Mouse (Mus musculus): Measurements from ENCODE around the gene Fam98c. TPM values are rescaled to one million over a fixed set of nuclear protein-coding genes. Genes with fewer than 3 reads are reported as not detected.
"Not testable (repeated sequence)": the region's sequence is repeated elsewhere in the genome, so short reads cannot be mapped to it uniquely, and the experiment has no call there.

Fam98c gene
- polyA plus RNA-seq (2012; ENCODE audit: insufficient read depth, insufficient read length, low replicate concordance, missing spikeins), result not detected in 2 replicates

- H3K4me3 ChIP-seq (ENCODE audit: insufficient read depth, low read depth, low read length), result peak within 1 kb of the TSS; percentile 83
- 3% methylated on average over 68 of the region's 68 CpGs for WGBS
- H3K4me1 ChIP-seq (ENCODE audit: control insufficient read depth, insufficient read depth, low read length), result peaks cover 17% of the 10 kb centered on the region
- H3K27ac ChIP-seq (ENCODE audit: insufficient read depth, low read depth, low read length), result peak within 1 kb of the TSS; percentile 63
- no peak for TF ChIP-seq CTCF (IDR thresholded peaks at IDR 0.05; ENCODE audit: insufficient read depth, low read depth, low read length)
- no peak; the same call in none of the 2 replicates for TF ChIP-seq POLR2A (IDR thresholded peaks at IDR 0.05; ENCODE audit: insufficient read depth, low read depth, low read length)
These were observed at the start of gene Fam98c for GRCm38 (mm10) chr7:29155838-29156782. Gene Fam98c, minus strand, starts transcription at chr7:29156234.

- no peaks in the 10 kb centered on the region for H3K4me1 ChIP-seq (ENCODE audit: control insufficient read depth, insufficient read depth, low read length)
- TF ChIP-seq POLR2A (IDR thresholded peaks at IDR 0.05; ENCODE audit: insufficient read depth, low read depth, low read length), result no peak
- no peak for TF ChIP-seq CTCF (IDR thresholded peaks at IDR 0.05; ENCODE audit: insufficient read depth, low read depth, low read length)
- H3K4me3 ChIP-seq (ENCODE audit: insufficient read depth, low read depth, low read length), result no peak overlapping the region
- H3K27ac ChIP-seq (ENCODE audit: insufficient read depth, low read depth, low read length), result no peak overlapping the region
- 75% methylated on average over 6 of the region's 6 CpGs for WGBS
These were observed 46.5 kb upstream of the Fam98c start for GRCm38 (mm10) chr7:29202577-29202976.

DNA sequence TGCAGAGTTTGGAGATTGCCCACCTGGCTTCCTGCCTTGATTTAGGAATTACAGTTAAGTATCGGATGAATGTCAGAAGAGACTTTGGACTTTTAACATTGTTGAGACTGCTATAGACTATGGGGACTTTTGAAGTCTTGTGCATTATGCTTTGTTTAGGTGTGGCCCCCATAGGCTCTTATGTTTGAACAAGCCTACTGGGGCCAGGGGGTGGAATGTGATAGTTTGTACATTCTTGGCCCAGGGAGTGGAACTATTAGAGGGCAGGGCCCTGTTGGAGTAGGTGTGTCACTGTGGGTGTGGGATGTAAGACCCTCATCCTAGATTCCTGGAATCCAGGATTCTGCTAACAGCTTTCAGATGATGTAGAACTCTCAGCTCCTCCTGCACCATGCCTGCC lies 38.2 kb upstream of the Fam98c start:
- WGBS, result 100% methylated on average over 1 of the region's 1 CpGs
- H3K4me3 ChIP-seq (ENCODE audit: insufficient read depth, low read depth, low read length); H3K27ac ChIP-seq (ENCODE audit: insufficient read depth, low read depth, low read length); H3K4me1 ChIP-seq (ENCODE audit: control insufficient read depth, insufficient read depth, low read length): not testable (repeated sequence)

DNA sequence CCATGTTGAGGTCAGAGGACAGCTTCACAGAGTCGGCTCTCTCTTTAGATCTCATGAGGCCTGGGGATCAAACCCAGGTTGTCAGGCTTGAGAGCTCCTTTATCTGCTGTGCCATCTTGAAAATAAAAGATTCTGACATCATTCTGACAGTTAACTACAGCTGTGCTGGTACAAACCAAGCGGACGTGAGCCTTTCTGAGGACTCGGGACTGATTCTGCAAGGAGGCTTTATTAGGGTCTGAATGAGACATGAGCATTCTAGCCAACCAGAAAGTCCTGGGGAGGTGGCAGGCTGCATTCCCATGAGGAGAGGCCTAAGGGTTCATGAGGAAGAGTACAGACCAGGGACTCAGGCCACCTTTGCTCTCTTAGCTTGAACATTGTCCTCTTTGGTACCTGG lies 25.3 kb upstream of the Fam98c start:
- H3K27ac ChIP-seq (ENCODE audit: insufficient read depth, low read depth, low read length); H3K4me3 ChIP-seq (ENCODE audit: insufficient read depth, low read depth, low read length); H3K4me1 ChIP-seq (ENCODE audit: control insufficient read depth, insufficient read depth, low read length): not testable (repeated sequence)
- WGBS, result 81% methylated on average over 4 of the region's 4 CpGs

- H3K4me1 ChIP-seq (ENCODE audit: control insufficient read depth, insufficient read depth, low read length), result peaks cover 8% of the 10 kb centered on the region
- H3K27ac ChIP-seq (ENCODE audit: insufficient read depth, low read depth, low read length), result peak overlapping the region; percentile 22; the same call in 1 of the 2 replicates
- TF ChIP-seq CTCF (IDR thresholded peaks at IDR 0.05; ENCODE audit: insufficient read depth, low read depth, low read length), result no peak
- no peak for TF ChIP-seq POLR2A (IDR thresholded peaks at IDR 0.05; ENCODE audit: insufficient read depth, low read depth, low read length)
- WGBS, result 41% methylated on average over 5 of the region's 5 CpGs
- H3K4me3 ChIP-seq (ENCODE audit: insufficient read depth, low read depth, low read length), result peak overlapping the region; percentile 88
These were observed 24.8 kb upstream of the Fam98c start for GRCm38 (mm10) chr7:29180854-29181236.

GRCm38 (mm10) chr7:29180077-29180853 lies 24.2 kb upstream of the Fam98c start, which contains the start of gene Psmd8:
Gene Psmd8, minus strand, starts transcription at chr7:29180701.
- Histone ChIP-seq H3K4me1 (ENCODE audit: control insufficient read depth, insufficient read depth, low read length) (peaks cover 8% of the 10 kb centered on the region), H3K4me3 (ENCODE audit: insufficient read depth, low read depth, low read length) (peak within 1 kb of the TSS; percentile 88), H3K27ac (ENCODE audit: insufficient read depth, low read depth, low read length) (peak within 1 kb of the TSS; percentile 60; the same call in 1 of the 2 replicates)
- WGBS, result under 1% methylated on average over 62 of the region's 62 CpGs
- TF ChIP-seq CTCF (IDR thresholded peaks at IDR 0.05; ENCODE audit: insufficient read depth, low read depth, low read length), result no peak; the same call in 1 of the 2 replicates
- peak; percentile 94 for TF ChIP-seq POLR2A (IDR thresholded peaks at IDR 0.05; ENCODE audit: insufficient read depth, low read depth, low read length)

DNA sequence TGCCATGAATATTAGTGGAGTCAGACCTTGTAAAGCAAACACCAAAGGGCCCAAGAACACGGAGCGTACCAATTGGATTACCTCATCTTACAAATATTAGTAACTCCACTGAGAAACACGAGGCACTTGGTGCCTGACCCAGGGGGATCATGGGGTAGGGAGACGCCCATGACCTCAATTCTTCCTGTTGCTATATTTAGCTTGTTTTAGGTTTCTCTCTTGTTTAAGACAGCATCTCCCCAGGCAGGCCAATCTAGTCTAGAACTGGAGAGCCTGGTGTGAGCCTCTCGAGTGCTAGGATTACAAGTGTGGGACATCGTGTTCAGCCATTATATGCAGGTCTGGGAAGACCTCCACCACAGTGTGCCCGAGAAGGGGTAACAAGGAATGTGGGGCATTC lies 23.3 kb upstream of the Fam98c start:
- 27% methylated on average over 7 of the region's 7 CpGs for WGBS
- peak overlapping the region; percentile 32 for H3K4me3 ChIP-seq (ENCODE audit: insufficient read depth, low read depth, low read length)
- no peak overlapping the region for H3K27ac ChIP-seq (ENCODE audit: insufficient read depth, low read depth, low read length)
- TF ChIP-seq POLR2A (IDR thresholded peaks at IDR 0.05; ENCODE audit: insufficient read depth, low read depth, low read length), result no peak
- peaks cover 8% of the 10 kb centered on the region for H3K4me1 ChIP-seq (ENCODE audit: control insufficient read depth, insufficient read depth, low read length)

DNA sequence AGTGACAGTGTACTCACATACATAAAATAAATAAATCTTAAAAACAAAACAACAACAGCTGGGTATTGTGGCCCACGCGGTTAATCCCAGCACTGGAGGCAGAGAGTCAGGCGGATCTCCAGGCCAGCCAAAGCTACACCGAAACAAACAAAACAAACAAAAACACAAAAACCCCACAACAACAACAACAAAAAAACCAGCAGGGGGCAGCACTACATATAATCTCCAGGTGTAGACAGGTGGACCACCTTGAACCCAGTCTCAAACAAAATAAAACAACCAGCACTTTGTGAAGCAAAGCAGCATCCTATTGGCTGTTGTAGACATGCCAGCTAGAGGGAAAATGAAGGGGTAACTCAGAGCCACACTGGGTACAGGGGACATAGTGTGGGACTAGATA lies 22.1 kb upstream of the Fam98c start:
- WGBS, result 82% methylated on average over 4 of the region's 4 CpGs
- no peak overlapping the region for H3K4me3 ChIP-seq (ENCODE audit: insufficient read depth, low read depth, low read length)
- no peak overlapping the region for H3K27ac ChIP-seq (ENCODE audit: insufficient read depth, low read depth, low read length)
- TF ChIP-seq CTCF (IDR thresholded peaks at IDR 0.05; ENCODE audit: insufficient read depth, low read depth, low read length) (no peak), POLR2A (IDR thresholded peaks at IDR 0.05; ENCODE audit: insufficient read depth, low read depth, low read length) (no peak)
- peaks cover 8% of the 10 kb centered on the region for H3K4me1 ChIP-seq (ENCODE audit: control insufficient read depth, insufficient read depth, low read length)

- H3K4me3 ChIP-seq (ENCODE audit: insufficient read depth, low read depth, low read length), result no peak overlapping the region
- TF ChIP-seq CTCF (IDR thresholded peaks at IDR 0.05; ENCODE audit: insufficient read depth, low read depth, low read length) (no peak), POLR2A (IDR thresholded peaks at IDR 0.05; ENCODE audit: insufficient read depth, low read depth, low read length) (no peak)
- H3K4me1 ChIP-seq (ENCODE audit: control insufficient read depth, insufficient read depth, low read length), result peaks cover 41% of the 10 kb centered on the region
- no peak overlapping the region for H3K27ac ChIP-seq (ENCODE audit: insufficient read depth, low read depth, low read length)
- WGBS, result 64% methylated on average over 32 of the region's 32 CpGs
These were observed 16.5 kb upstream of the Fam98c start for GRCm38 (mm10) chr7:29172390-29173016.

Measured in olfactory bulb, adult 2 months (tissue).